Mouse (Mus musculus) forebrain, embryonic 10.5 days (tissue): ENCODE measurements at regions not wholly inside any gene's neighbourhood (a gene's known extent, or its start where the extent isn't known, plus 50 kb on each side); places are given as distances from the start of the nearest gene placed in this dataset.

Source experiments
- DNase-seq: peaks from one replicate; pipeline ENCODE4 v3.0.0-alpha.2; 2017; ENCODE audit warnings: low spot score; ENCODE audit errors: extremely low spot score
- H3K27ac ChIP-seq: fragments of 300-500 bp; sonication (generic); 2 replicates; pipeline ENCODE4 v1.5.1; 2016; ENCODE audit warnings: mild to moderate bottlenecking
- H3K27me3 ChIP-seq: fragments of 300-500 bp; sonication (generic); 2 replicates; pipeline ENCODE4 v1.6.1; 2016; ENCODE audit warnings: mild to moderate bottlenecking; ENCODE audit not compliant: poor library complexity, severe bottlenecking
- H3K36me3 ChIP-seq: fragments of 300-500 bp; sonication (generic); replicated peaks from 2 replicates; pipeline ENCODE4 v1.6.1; 2016; ENCODE audit warnings: mild to moderate bottlenecking, moderate library complexity
- H3K4me1 ChIP-seq: fragments of 300-500 bp; sonication (generic); 2 replicates; pipeline ENCODE4 v1.6.1; 2016
- H3K4me3 ChIP-seq: fragments of 300-500 bp; sonication (generic); 2 replicates; pipeline ENCODE4 v1.5.1; 2016; ENCODE audit warnings: mild to moderate bottlenecking, moderate library complexity
- H3K9me3 ChIP-seq: fragments of 300-500 bp; sonication (generic); 2 replicates; pipeline ENCODE4 v1.6.1; 2016; ENCODE audit warnings: mild to moderate bottlenecking, moderate library complexity
- WGBS: fragments of 180-500 bp; shearing (Covaris S2); methylation state at CpG from one replicate; pipeline ENCODE4 v1.1.7; 2016; 5-methylcytosine and 5-hydroxymethylcytosine counted together

- Histone ChIP-seq H3K9me3 (no peaks in the 10 kb centered on the region), H3K4me3 (no peak overlapping the region), H3K27me3 (no peaks in the 10 kb centered on the region), H3K27ac (no peak overlapping the region), H3K4me1 (peaks cover 13% of the 10 kb centered on the region; the same call in 1 of the 2 replicates), H3K36me3 (no peaks in the 10 kb centered on the region)
- 73% methylated on average over 8 of the region's 8 CpGs for WGBS
- DNase-seq = no peak
Measured at GRCm38 (mm10) chr6:135578728-135579127, 216.4 kb downstream of the Emp1 start.

- Histone ChIP-seq H3K27me3 (no peaks in the 10 kb centered on the region), H3K9me3 (no peaks in the 10 kb centered on the region)
- 65% methylated on average over 2 of the region's 2 CpGs for WGBS
Measured at GRCm38 (mm10) chr6:135582567-135582966, 220.2 kb downstream of the Emp1 start.

GRCm38 (mm10) chr6:135584782-135585181 is 222.4 kb downstream of the Emp1 start:
- 85% methylated on average over 2 of the region's 2 CpGs for WGBS
- no peak overlapping the region for H3K4me3 ChIP-seq
- no peak for DNase-seq
- H3K36me3 ChIP-seq = no peaks in the 10 kb centered on the region
- H3K27me3 ChIP-seq = no peaks in the 10 kb centered on the region
- no peaks in the 10 kb centered on the region for H3K9me3 ChIP-seq
- H3K27ac ChIP-seq = no peak overlapping the region
- H3K4me1 ChIP-seq = no peaks in the 10 kb centered on the region

More at GRCm38 (mm10) chr6:135582567-135582966, 220.2 kb downstream of the Emp1 start:
- peaks cover 13% of the 10 kb centered on the region; the same call in 1 of the 2 replicates for H3K4me1 ChIP-seq
- H3K27ac ChIP-seq = no peak overlapping the region
- DNase-seq = no peak
- no peak overlapping the region for H3K4me3 ChIP-seq
- H3K36me3 ChIP-seq = no peaks in the 10 kb centered on the region

GRCm38 (mm10) chr6:135590084-135590483 is 227.7 kb downstream of the Emp1 start:
- no peaks in the 10 kb centered on the region for H3K4me1 ChIP-seq
- H3K36me3 ChIP-seq = no peaks in the 10 kb centered on the region
- no peak overlapping the region for H3K27ac ChIP-seq
- DNase-seq = no peak
- H3K27me3 ChIP-seq = no peaks in the 10 kb centered on the region
- no peak overlapping the region for H3K4me3 ChIP-seq
- H3K9me3 ChIP-seq = no peaks in the 10 kb centered on the region

- no peak for DNase-seq
- H3K9me3 ChIP-seq = no peaks in the 10 kb centered on the region
- H3K27ac ChIP-seq = no peak overlapping the region
- no peak overlapping the region for H3K4me3 ChIP-seq
- 90% methylated on average over 9 of the region's 9 CpGs for WGBS
- no peaks in the 10 kb centered on the region for H3K4me1 ChIP-seq
- H3K36me3 ChIP-seq = no peaks in the 10 kb centered on the region
- H3K27me3 ChIP-seq = no peaks in the 10 kb centered on the region
Measured at GRCm38 (mm10) chr6:135591085-135591484, 228.7 kb downstream of the Emp1 start.

- H3K4me3 ChIP-seq = no peak overlapping the region
- H3K9me3 ChIP-seq = no peaks in the 10 kb centered on the region
- H3K36me3 ChIP-seq = no peaks in the 10 kb centered on the region
- H3K4me1 ChIP-seq = no peaks in the 10 kb centered on the region
- no peaks in the 10 kb centered on the region for H3K27me3 ChIP-seq
- H3K27ac ChIP-seq = no peak overlapping the region
- 94% methylated on average over 4 of the region's 4 CpGs for WGBS
- no peak for DNase-seq
Measured at GRCm38 (mm10) chr6:135596358-135596757, 234.0 kb downstream of the Emp1 start.

- Histone ChIP-seq H3K27ac (0 out of 2 replicates have a peak overlapping the region, but pooled peaks have one; percentile 25), H3K9me3 (no peaks in the 10 kb centered on the region), H3K36me3 (no peaks in the 10 kb centered on the region), H3K4me1 (peaks cover 7% of the 10 kb centered on the region), H3K27me3 (no peaks in the 10 kb centered on the region), H3K4me3 (no peak overlapping the region)
- WGBS = 64% methylated on average over 3 of the region's 3 CpGs
- no peak for DNase-seq
Measured at GRCm38 (mm10) chr6:135610504-135611096, 248.3 kb downstream of the Emp1 start.

- peaks cover 3% of the 10 kb centered on the region; the same call in 1 of the 2 replicates for H3K9me3 ChIP-seq
- no peaks in the 10 kb centered on the region for H3K36me3 ChIP-seq
- peaks cover 21% of the 10 kb centered on the region for H3K4me1 ChIP-seq
- 36% methylated on average over 4 of the region's 4 CpGs for WGBS
- H3K4me3 ChIP-seq = no peak overlapping the region
- no peak overlapping the region for H3K27ac ChIP-seq
- no peaks in the 10 kb centered on the region for H3K27me3 ChIP-seq
- no peak for DNase-seq
Measured at GRCm38 (mm10) chr6:135627928-135628327, 265.6 kb downstream of the Emp1 start.

- peaks cover 21% of the 10 kb centered on the region for H3K4me1 ChIP-seq
- 62% methylated on average over 3 of the region's 3 CpGs for whole genome bisulfite sequencing
- H3K27ac ChIP-seq = no peak overlapping the region
- no peaks in the 10 kb centered on the region for H3K27me3 ChIP-seq
- DNase-seq = no peak
- peaks cover 3% of the 10 kb centered on the region; the same call in 1 of the 2 replicates for H3K9me3 ChIP-seq
- no peaks in the 10 kb centered on the region for H3K36me3 ChIP-seq
- H3K4me3 ChIP-seq = no peak overlapping the region
Measured at GRCm38 (mm10) chr6:135629236-135629635, 266.9 kb downstream of the Emp1 start.

- DNase-seq = no peak
- WGBS = 91% methylated on average over 5 of the region's 5 CpGs
- no peak overlapping the region for H3K4me3 ChIP-seq
- H3K27me3 ChIP-seq = no peaks in the 10 kb centered on the region
- H3K4me1 ChIP-seq = peaks cover 16% of the 10 kb centered on the region
- H3K36me3 ChIP-seq = no peaks in the 10 kb centered on the region
- H3K27ac ChIP-seq = no peak overlapping the region
- H3K9me3 ChIP-seq = peaks cover 3% of the 10 kb centered on the region; the same call in 1 of the 2 replicates
Measured at GRCm38 (mm10) chr6:135632671-135633070, 270.3 kb downstream of the Emp1 start.

GRCm38 (mm10) chr6:135636648-135637047 is 274.3 kb downstream of the Emp1 start:
- Histone ChIP-seq H3K4me1 (no peaks in the 10 kb centered on the region), H3K9me3 (no peaks in the 10 kb centered on the region), H3K27me3 (no peaks in the 10 kb centered on the region), H3K27ac (no peak overlapping the region), H3K4me3 (no peak overlapping the region), H3K36me3 (no peaks in the 10 kb centered on the region)
- WGBS = 85% methylated on average over 8 of the region's 8 CpGs
- DNase-seq = no peak

- WGBS = 86% methylated on average over 5 of the region's 5 CpGs
- H3K27ac ChIP-seq = no peak overlapping the region
- H3K36me3 ChIP-seq = no peaks in the 10 kb centered on the region
- no peaks in the 10 kb centered on the region for H3K27me3 ChIP-seq
- H3K4me3 ChIP-seq = no peak overlapping the region
- no peak for DNase-seq
- H3K4me1 ChIP-seq = no peaks in the 10 kb centered on the region
- H3K9me3 ChIP-seq = no peaks in the 10 kb centered on the region
Measured at GRCm38 (mm10) chr6:135642711-135643110, 280.4 kb downstream of the Emp1 start.

GRCm38 (mm10) chr6:135646177-135646576 is 283.8 kb downstream of the Emp1 start:
- 63% methylated on average over 1 of the region's 1 CpGs for WGBS
- no peaks in the 10 kb centered on the region for H3K9me3 ChIP-seq
- no peak overlapping the region for H3K27ac ChIP-seq
- H3K4me1 ChIP-seq = no peaks in the 10 kb centered on the region
- DNase-seq = no peak
- no peaks in the 10 kb centered on the region for H3K27me3 ChIP-seq
- H3K4me3 ChIP-seq = no peak overlapping the region
- no peaks in the 10 kb centered on the region for H3K36me3 ChIP-seq

GRCm38 (mm10) chr6:135653002-135653401 is 290.7 kb downstream of the Emp1 start:
- 93% methylated on average over 3 of the region's 3 CpGs for WGBS
- Histone ChIP-seq H3K27me3 (no peaks in the 10 kb centered on the region), H3K4me3 (no peak overlapping the region), H3K9me3 (no peaks in the 10 kb centered on the region), H3K36me3 (no peaks in the 10 kb centered on the region), H3K4me1 (no peaks in the 10 kb centered on the region), H3K27ac (no peak overlapping the region)
- DNase-seq = no peak
